Mouse (Mus musculus) stomach, postnatal 0 days (tissue): ENCODE measurements around the gene Abl2. TPM values are rescaled to one million over a fixed set of nuclear protein-coding genes. Genes with fewer than 3 reads are reported as not detected.
A peak's percentile ranks its signal among the peaks of the same experiment; 100 is the strongest.

Source experiments
- ATAC-seq: fragments of 200-750 bp; cut with Nextera tagmentation; 2 replicates; pipeline ENCODE4 v1.8.0; 2017; ENCODE audit not compliant: low FRiP score, low TSS enrichment
- DNase-seq: peaks from one replicate; pipeline ENCODE4 v3.0.0-alpha.2; 2016; ENCODE audit warnings: low spot score
- H3K27ac ChIP-seq: fragments of 300-500 bp; sonication (generic); replicated peaks from 2 replicates; pipeline ENCODE4 v1.5.1; 2014; ENCODE audit warnings: mild to moderate bottlenecking, control low read depth
- H3K27me3 ChIP-seq: fragments of 300-500 bp; sonication (generic); 2 replicates; pipeline ENCODE4 v1.6.1; 2014; ENCODE audit warnings: low read length; ENCODE audit not compliant: control insufficient read depth, insufficient read depth
- H3K36me3 ChIP-seq: fragments of 300-500 bp; sonication (generic); 2 replicates; pipeline ENCODE4 v1.6.1; 2014; ENCODE audit warnings: low read length, mixed read lengths; ENCODE audit not compliant: control insufficient read depth, insufficient read depth
- H3K4me1 ChIP-seq: fragments of 300-500 bp; sonication (generic); replicated peaks from 2 replicates; pipeline ENCODE4 v1.6.1; 2014; ENCODE audit warnings: antibody characterized with exemption; ENCODE audit not compliant: control insufficient read depth, insufficient read depth
- H3K4me2 ChIP-seq: fragments of 300-500 bp; sonication (generic); replicated peaks from 2 replicates; pipeline ENCODE4 v1.6.1; 2014; ENCODE audit warnings: low read depth, mild to moderate bottlenecking, control low read depth, moderate library complexity
- H3K4me3 ChIP-seq: fragments of 300-500 bp; sonication (generic); 2 replicates; pipeline ENCODE4 v1.5.1; 2014; ENCODE audit warnings: low read depth, low read length, control low read depth
- H3K9ac ChIP-seq: fragments of 300-500 bp; sonication (generic); 2 replicates; pipeline ENCODE4 v1.6.1; 2014; ENCODE audit warnings: mild to moderate bottlenecking, low read length, control low read depth, mixed read lengths
- H3K9me3 ChIP-seq: fragments of 300-500 bp; sonication (generic); 2 replicates; pipeline ENCODE4 v1.6.1; 2016; ENCODE audit warnings: low read length; ENCODE audit not compliant: control insufficient read depth
- CTCF ChIP-seq: IDR thresholded peaks from 2 replicates; pipeline ENCODE4 v1.5.1; 2016; ENCODE audit warnings: antibody characterized with exemption, low read depth, mild to moderate bottlenecking, moderate library complexity
- EP300 ChIP-seq: optimal IDR thresholded peaks from 2 replicates; pipeline ENCODE3; 2016; ENCODE audit warnings: antibody characterized with exemption
- WGBS: fragments of 180-500 bp; shearing (Covaris S2); extraction: QIAGEN DNeasy Blood & Tissue Kit; methylation state at CpG from one replicate; pipeline ENCODE4 v1.1.7; 2014; 5-methylcytosine and 5-hydroxymethylcytosine counted together
- polyA plus RNA-seq: library from polyadenylated mRNA; unstranded; fragments of >200 nt; fragmentation: Nextera tagmentation; extraction: Ambion mirVana; gene quantifications from 2 replicates; pipeline ENCODE4 v1.2.1, GENCODE M21; 2015

Abl2 gene
- polyA plus RNA-seq, 1 experiment from 2014 or later, result 1.4 TPM

- no peak for DNase-seq
- 93% methylated on average over 2 of the region's 2 CpGs for WGBS
Measured at GRCm38 (mm10) chr1:156608496-156608895, 49.9 kb downstream of the Abl2 start.

GRCm38 (mm10) chr1:156610257-156610656 is 51.7 kb downstream of the Abl2 start:
- Histone ChIP-seq H3K27ac (no peak overlapping the region), H3K9me3 (no peaks in the 10 kb centered on the region), H3K9ac (no peak overlapping the region), H3K4me1 (no peaks in the 10 kb centered on the region; the same call in 1 of the 2 replicates), H3K27me3 (no peaks in the 10 kb centered on the region), H3K4me2 (no peak overlapping the region), H3K4me3 (no peak overlapping the region), H3K36me3 (no peaks in the 10 kb centered on the region)
- ATAC-seq (no peak), DNase-seq (no peak)
- 79% methylated on average over 1 of the region's 1 CpGs for WGBS
- TF ChIP-seq EP300 (no peak), CTCF (no peak)

More at GRCm38 (mm10) chr1:156608496-156608895, 49.9 kb downstream of the Abl2 start:
- ATAC-seq, result no peak
- H3K4me1 ChIP-seq, result no peaks in the 10 kb centered on the region
- H3K27ac ChIP-seq, result no peak overlapping the region
- no peak overlapping the region for H3K9ac ChIP-seq
- H3K27me3 ChIP-seq, result no peaks in the 10 kb centered on the region
- H3K9me3 ChIP-seq, result no peaks in the 10 kb centered on the region
- TF ChIP-seq CTCF, result no peak
- TF ChIP-seq EP300, result no peak
- no peak overlapping the region for H3K4me2 ChIP-seq
- no peaks in the 10 kb centered on the region for H3K36me3 ChIP-seq
- H3K4me3 ChIP-seq, result no peak overlapping the region

- no peak for DNase-seq
- Histone ChIP-seq H3K27ac (peak overlapping the region; percentile 67), H3K4me2 (no peak overlapping the region)
Measured at GRCm38 (mm10) chr1:156613855-156614530, 55.4 kb downstream of the Abl2 start.

GRCm38 (mm10) chr1:156614710-156615109 is 56.1 kb downstream of the Abl2 start:
- ATAC-seq (no peak), DNase-seq (no peak)
- WGBS, result 83% methylated on average over 1 of the region's 1 CpGs
- no peak overlapping the region for H3K4me2 ChIP-seq
- no peaks in the 10 kb centered on the region for H3K36me3 ChIP-seq
- peak; percentile 54 for TF ChIP-seq CTCF
- no peak for TF ChIP-seq EP300
- no peak overlapping the region for H3K4me3 ChIP-seq
- H3K27me3 ChIP-seq, result no peaks in the 10 kb centered on the region
- H3K9ac ChIP-seq, result no peak overlapping the region
- H3K4me1 ChIP-seq, result peaks cover 3% of the 10 kb centered on the region
- no peak overlapping the region for H3K27ac ChIP-seq
- H3K9me3 ChIP-seq, result no peaks in the 10 kb centered on the region

More at GRCm38 (mm10) chr1:156613855-156614530, 55.4 kb downstream of the Abl2 start:
- WGBS, result 37% methylated on average over 9 of the region's 9 CpGs
- no peaks in the 10 kb centered on the region for H3K9me3 ChIP-seq
- H3K9ac ChIP-seq, result 0 out of 2 replicates have a peak overlapping the region, but pooled peaks have one; percentile 18
- no peak overlapping the region for H3K4me3 ChIP-seq
- ATAC-seq, result no peak
- TF ChIP-seq CTCF (no peak), EP300 (no peak)
- H3K27me3 ChIP-seq, result no peaks in the 10 kb centered on the region
- H3K36me3 ChIP-seq, result no peaks in the 10 kb centered on the region
- peaks cover 3% of the 10 kb centered on the region for H3K4me1 ChIP-seq

- Histone ChIP-seq H3K27me3 (no peaks in the 10 kb centered on the region), H3K9me3 (no peaks in the 10 kb centered on the region), H3K36me3 (no peaks in the 10 kb centered on the region), H3K4me1 (peaks cover 3% of the 10 kb centered on the region), H3K27ac (peak overlapping the region; percentile 90), H3K9ac (0 out of 2 replicates have a peak overlapping the region, but pooled peaks have one; percentile 13), H3K4me2 (peak overlapping the region; percentile 56), H3K4me3 (peak overlapping the region; percentile 14; the same call in 1 of the 2 replicates)
- WGBS, result 10% methylated on average over 13 of the region's 13 CpGs
- peak; percentile 16; the same call in 1 of the 2 replicates for TF ChIP-seq CTCF
- TF ChIP-seq EP300, result no peak
- ATAC-seq, result peak; percentile 96
- peak; percentile 86 for DNase-seq
Measured at GRCm38 (mm10) chr1:156615381-156616133, 57.0 kb downstream of the Abl2 start.
